Mouse (Mus musculus) heart, embryonic 16.5 days (tissue): ENCODE data around the gene Dtx3. TPM values are rescaled to one million over a fixed set of nuclear protein-coding genes. Genes with fewer than 3 reads are reported as not detected.
A peak's percentile ranks its signal among the peaks of the same experiment; 100 is the strongest.

Source experiments
- ATAC-seq: fragments of 200-750 bp; cut with Nextera tagmentation; replicated peaks from 2 replicates; pipeline ENCODE4 v1.8.0; 2017; ENCODE audit warnings: moderate number of reproducible peaks; ENCODE audit not compliant: insufficient read depth, low FRiP score; ENCODE audit errors: extremely low read depth
- H3K27ac ChIP-seq: fragments of 300-500 bp; sonication (generic); 2 replicates; pipeline ENCODE4 v1.5.1; 2014; ENCODE audit warnings: mild to moderate bottlenecking, low read length, control low read depth, moderate library complexity
- H3K27me3 ChIP-seq: fragments of 300-500 bp; sonication (generic); 2 replicates; pipeline ENCODE4 v1.6.1; 2014; ENCODE audit warnings: low read length, mixed read lengths; ENCODE audit not compliant: control insufficient read depth, insufficient read depth
- H3K36me3 ChIP-seq: fragments of 300-500 bp; sonication (generic); 2 replicates; pipeline ENCODE4 v1.6.1; 2014; ENCODE audit not compliant: control insufficient read depth, insufficient read depth
- H3K4me1 ChIP-seq: fragments of 300-500 bp; sonication (generic); 2 replicates; pipeline ENCODE4 v1.6.1; 2014; ENCODE audit warnings: low read length, mixed read lengths; ENCODE audit not compliant: control insufficient read depth, insufficient read depth
- H3K4me2 ChIP-seq: fragments of 300-500 bp; sonication (generic); 2 replicates; pipeline ENCODE4 v1.6.1; 2014; ENCODE audit warnings: low read depth, mild to moderate bottlenecking, control low read depth, low read length
- H3K4me3 ChIP-seq: fragments of 300-500 bp; sonication (generic); 2 replicates; pipeline ENCODE4 v1.5.1; 2014; ENCODE audit warnings: mild to moderate bottlenecking, control low read depth, low read length
- H3K9ac ChIP-seq: fragments of 300-500 bp; sonication (generic); 2 replicates; pipeline ENCODE4 v1.6.1; 2014; ENCODE audit warnings: low read length, control low read depth
- H3K9me3 ChIP-seq: fragments of 300-500 bp; sonication (generic); replicated peaks from 2 replicates; pipeline ENCODE4 v1.6.1; 2016; ENCODE audit warnings: low read length; ENCODE audit not compliant: control insufficient read depth
- WGBS: fragments of 180-500 bp; shearing (Covaris S2); extraction: QIAGEN DNeasy Blood & Tissue Kit; methylation state at CpG from one replicate; pipeline ENCODE4 v1.1.7; 2014; 5-methylcytosine and 5-hydroxymethylcytosine counted together
- polyA plus RNA-seq: library from polyadenylated mRNA; unstranded; fragments of >200 nt; fragmentation: Nextera tagmentation; extraction: Ambion mirVana; gene quantifications from 2 replicates; pipeline ENCODE4 v1.2.1, GENCODE M21; 2015

The Dtx3 gene
- polyA plus RNA-seq, 1 experiment from 2014 or later = 69.9 TPM

GRCm38 (mm10) chr10:127190398-127191190, 4.9 kb downstream of the Dtx3 start:
- peaks cover 19% of the 10 kb centered on the region for H3K4me1 ChIP-seq
- no peak for ATAC-seq
- WGBS = 47% methylated on average over 14 of the region's 14 CpGs

GRCm38 (mm10) chr10:127189651-127190381, 5.7 kb downstream of the Dtx3 start, which contains the start of gene Arhgef25:
Gene Arhgef25 (minus strand): TSS chr10:127190083.
- no peaks in the 10 kb centered on the region for H3K9me3 ChIP-seq
- H3K4me1 ChIP-seq = peaks cover 17% of the 10 kb centered on the region
- H3K27ac ChIP-seq = peak within 1 kb of the TSS; percentile 74
- H3K9ac ChIP-seq = peak within 1 kb of the TSS; percentile 72
- H3K27me3 ChIP-seq = peaks cover 10% of the 10 kb centered on the region
- 5% methylated on average over 35 of the region's 35 CpGs for WGBS
- no peaks in the 10 kb centered on the region; the same call in none of the 2 replicates for H3K36me3 ChIP-seq
- ATAC-seq = peak; percentile 18; the same call in 1 of the 2 replicates
- H3K4me3 ChIP-seq = peak within 1 kb of the TSS; percentile 67
- peak within 1 kb of the TSS; percentile 93 for H3K4me2 ChIP-seq

More at GRCm38 (mm10) chr10:127190398-127191190, 4.9 kb downstream of the Dtx3 start:
- H3K36me3 ChIP-seq = no peaks in the 10 kb centered on the region; the same call in none of the 2 replicates
- H3K27ac ChIP-seq = peak overlapping the region; percentile 60
- H3K27me3 ChIP-seq = peaks cover 7% of the 10 kb centered on the region; the same call in 1 of the 2 replicates
- H3K9me3 ChIP-seq = no peaks in the 10 kb centered on the region
- no peak overlapping the region for H3K4me3 ChIP-seq
- H3K9ac ChIP-seq = no peak overlapping the region; the same call in 1 of the 2 replicates
- peak overlapping the region; percentile 93 for H3K4me2 ChIP-seq

GRCm38 (mm10) chr10:127189116-127189650, 6.3 kb downstream of the Dtx3 start:
- Histone ChIP-seq H3K4me2 (peak overlapping the region; percentile 93), H3K4me3 (peak overlapping the region; percentile 67), H3K27me3 (peaks cover 15% of the 10 kb centered on the region), H3K9me3 (no peaks in the 10 kb centered on the region), H3K9ac (peak overlapping the region; percentile 72), H3K27ac (peak overlapping the region; percentile 74), H3K36me3 (no peaks in the 10 kb centered on the region; the same call in none of the 2 replicates), H3K4me1 (peaks cover 11% of the 10 kb centered on the region)
- peak; percentile 3; the same call in 1 of the 2 replicates for ATAC-seq
- WGBS = under 1% methylated on average over 26 of the region's 26 CpGs

- WGBS = under 1% methylated on average over 41 of the region's 46 CpGs
Measured at GRCm38 (mm10) chr10:127188465-127189115, 6.9 kb downstream of the Dtx3 start.

GRCm38 (mm10) chr10:127188079-127188453, 7.5 kb downstream of the Dtx3 start:
- WGBS = 2% methylated on average over 12 of the region's 21 CpGs
- no peak for ATAC-seq
- no peaks in the 10 kb centered on the region for H3K9me3 ChIP-seq

More at GRCm38 (mm10) chr10:127188465-127189115, 6.9 kb downstream of the Dtx3 start:
- Histone ChIP-seq H3K9me3 (no peaks in the 10 kb centered on the region), H3K27ac (peak overlapping the region; percentile 74), H3K27me3 (peaks cover 19% of the 10 kb centered on the region), H3K4me2 (peak overlapping the region; percentile 93), H3K9ac (peak overlapping the region; percentile 72), H3K4me1 (peaks cover 11% of the 10 kb centered on the region), H3K36me3 (no peaks in the 10 kb centered on the region; the same call in none of the 2 replicates), H3K4me3 (peak overlapping the region; percentile 67)
- peak; percentile 73 for ATAC-seq

GRCm38 (mm10) chr10:127187371-127188078, 8.0 kb downstream of the Dtx3 start:
- Histone ChIP-seq H3K4me1 (peaks cover 11% of the 10 kb centered on the region), H3K4me3 (peak overlapping the region; percentile 67), H3K36me3 (no peaks in the 10 kb centered on the region; the same call in 1 of the 2 replicates), H3K27me3 (peaks cover 26% of the 10 kb centered on the region), H3K9ac (no peak overlapping the region), H3K27ac (no peak overlapping the region), H3K9me3 (no peaks in the 10 kb centered on the region), H3K4me2 (peak overlapping the region; percentile 93)
- WGBS = 50% methylated on average over 10 of the region's 10 CpGs
- no peak for ATAC-seq

More at GRCm38 (mm10) chr10:127188079-127188453, 7.5 kb downstream of the Dtx3 start:
- H3K27me3 ChIP-seq = peaks cover 24% of the 10 kb centered on the region
- peak overlapping the region; percentile 93 for H3K4me2 ChIP-seq
- peaks cover 11% of the 10 kb centered on the region for H3K4me1 ChIP-seq
- H3K9ac ChIP-seq = peak overlapping the region; percentile 72
- peak overlapping the region; percentile 67 for H3K4me3 ChIP-seq
- no peak overlapping the region for H3K27ac ChIP-seq
- H3K36me3 ChIP-seq = no peaks in the 10 kb centered on the region; the same call in 1 of the 2 replicates

GRCm38 (mm10) chr10:127186451-127186850, 9.1 kb downstream of the Dtx3 start:
- no peak overlapping the region for H3K27ac ChIP-seq
- no peak overlapping the region for H3K9ac ChIP-seq
- no peak overlapping the region for H3K4me2 ChIP-seq
- H3K27me3 ChIP-seq = peaks cover 33% of the 10 kb centered on the region
- H3K9me3 ChIP-seq = no peaks in the 10 kb centered on the region
- no peak for ATAC-seq
- peaks cover 11% of the 10 kb centered on the region for H3K4me1 ChIP-seq
- 79% methylated on average over 1 of the region's 1 CpGs for WGBS
- no peaks in the 10 kb centered on the region for H3K36me3 ChIP-seq
- H3K4me3 ChIP-seq = no peak overlapping the region

GRCm38 (mm10) chr10:127185506-127185905, 10.0 kb downstream of the Dtx3 start:
- Histone ChIP-seq H3K9me3 (no peaks in the 10 kb centered on the region), H3K9ac (no peak overlapping the region), H3K4me1 (peaks cover 12% of the 10 kb centered on the region), H3K27me3 (peaks cover 40% of the 10 kb centered on the region), H3K4me3 (no peak overlapping the region), H3K36me3 (no peaks in the 10 kb centered on the region), H3K4me2 (no peak overlapping the region), H3K27ac (no peak overlapping the region)
- ATAC-seq = no peak
- 80% methylated on average over 15 of the region's 15 CpGs for WGBS
